Mouse (Mus musculus) testis, postnatal 14 days (tissue): Measurements from ENCODE around the gene Trpv2.

Experiments used
- DNase-seq: peaks from one replicate; pipeline ENCODE4 v3.0.0; 2021; ENCODE audit warnings: low spot score

Gene Trpv2

GRCm38 (mm10) chr11:62573959-62574702 lies at the start of gene Trpv2:
Gene Trpv2, plus strand, starts transcription at chr11:62574486.
- DNase-seq: no peak

GRCm38 (mm10) chr11:62537089-62537488 lies 37.2 kb upstream of the Trpv2 start:
- no peak for DNase-seq

- DNase-seq: peak; percentile 29
Measured at GRCm38 (mm10) chr11:62537590-62537989, 36.7 kb upstream of the Trpv2 start.

GRCm38 (mm10) chr11:62538321-62539088 lies 35.8 kb upstream of the Trpv2 start:
- DNase-seq: peak; percentile 82

- DNase-seq: peak; percentile 88
Measured at GRCm38 (mm10) chr11:62539089-62539890, 35.0 kb upstream of the Trpv2 start, which contains the start of gene Cenpv. Gene Cenpv, minus strand, starts transcription at chr11:62539261.

- no peak for DNase-seq
Measured at GRCm38 (mm10) chr11:62540167-62540566, 34.1 kb upstream of the Trpv2 start.

- DNase-seq: no peak
Measured at GRCm38 (mm10) chr11:62540969-62541368, 33.3 kb upstream of the Trpv2 start.

- DNase-seq: no peak
Measured at GRCm38 (mm10) chr11:62541581-62541980, 32.7 kb upstream of the Trpv2 start.

GRCm38 (mm10) chr11:62543991-62544390 lies 30.3 kb upstream of the Trpv2 start:
- DNase-seq: no peak

GRCm38 (mm10) chr11:62549782-62550181 lies 24.5 kb upstream of the Trpv2 start:
- peak; percentile 63 for DNase-seq

GRCm38 (mm10) chr11:62550227-62550685 lies 24.0 kb upstream of the Trpv2 start:
- peak; percentile 46 for DNase-seq

GRCm38 (mm10) chr11:62550727-62551225 lies 23.5 kb upstream of the Trpv2 start, which contains the start of gene Ubb:
Gene Ubb, plus strand, starts transcription at chr11:62551171.
- DNase-seq: peak; percentile 99

GRCm38 (mm10) chr11:62551226-62552119 lies 22.8 kb upstream of the Trpv2 start:
- DNase-seq: peak; percentile 92

GRCm38 (mm10) chr11:62553186-62553585 lies 21.1 kb upstream of the Trpv2 start:
- no peak for DNase-seq

GRCm38 (mm10) chr11:62553633-62554032 lies 20.7 kb upstream of the Trpv2 start:
- no peak for DNase-seq

GRCm38 (mm10) chr11:62554163-62554855 lies 20.0 kb upstream of the Trpv2 start:
- no peak for DNase-seq

GRCm38 (mm10) chr11:62554934-62555517 lies 19.3 kb upstream of the Trpv2 start:
- no peak for DNase-seq

- no peak for DNase-seq
Measured at GRCm38 (mm10) chr11:62555896-62556412, 18.3 kb upstream of the Trpv2 start.

GRCm38 (mm10) chr11:62557205-62557604 lies 17.1 kb upstream of the Trpv2 start:
- DNase-seq: no peak

- no peak for DNase-seq
Measured at GRCm38 (mm10) chr11:62558152-62558551, 16.1 kb upstream of the Trpv2 start.
